Mouse (Mus musculus) hindbrain, embryonic 16.5 days (tissue): ENCODE data around the gene Igsf1. TPM values are rescaled to one million over a fixed set of nuclear protein-coding genes. Genes with fewer than 3 reads are reported as not detected.

Experiments used
- ATAC-seq: fragments of 200-750 bp; cut with Nextera tagmentation; 2 replicates; pipeline ENCODE4 v1.8.0; 2017; ENCODE audit warnings: moderate TSS enrichment, moderate library complexity
- H3K27ac ChIP-seq: fragments of 300-500 bp; sonication (generic); 2 replicates; pipeline ENCODE4 v1.5.1; 2014; ENCODE audit warnings: low read depth, mild to moderate bottlenecking, control low read depth, low read length, moderate library complexity
- H3K27me3 ChIP-seq: fragments of 300-500 bp; sonication (generic); replicated peaks from 2 replicates; pipeline ENCODE4 v1.6.1; 2014; ENCODE audit warnings: low read length; ENCODE audit not compliant: control insufficient read depth, insufficient read depth
- H3K36me3 ChIP-seq: fragments of 300-500 bp; sonication (generic); 2 replicates; pipeline ENCODE4 v1.6.1; 2014; ENCODE audit warnings: mild to moderate bottlenecking, low read length, moderate library complexity, mixed read lengths; ENCODE audit not compliant: control insufficient read depth, insufficient read depth
- H3K4me1 ChIP-seq: fragments of 300-500 bp; sonication (generic); 2 replicates; pipeline ENCODE4 v1.6.1; 2014; ENCODE audit warnings: low read depth, low read length; ENCODE audit not compliant: control insufficient read depth, insufficient read depth
- H3K4me2 ChIP-seq: fragments of 300-500 bp; sonication (generic); 2 replicates; pipeline ENCODE4 v1.6.1; 2014; ENCODE audit warnings: mild to moderate bottlenecking, low read length, control low read depth, moderate library complexity
- H3K4me3 ChIP-seq: fragments of 300-500 bp; sonication (generic); 2 replicates; pipeline ENCODE4 v1.5.1; 2014; ENCODE audit warnings: mild to moderate bottlenecking, low read length, control low read depth, moderate library complexity
- H3K9ac ChIP-seq: fragments of 300-500 bp; sonication (generic); 2 replicates; pipeline ENCODE4 v1.6.1; 2014; ENCODE audit warnings: low read depth, mild to moderate bottlenecking, control low read depth, low read length, moderate library complexity
- H3K9me3 ChIP-seq: fragments of 300-500 bp; sonication (generic); 2 replicates; pipeline ENCODE4 v1.6.1; 2014; ENCODE audit warnings: mild to moderate bottlenecking, low read length, moderate library complexity; ENCODE audit not compliant: control insufficient read depth
- WGBS: fragments of 180-500 bp; shearing (Covaris S2); extraction: QIAGEN DNeasy Blood & Tissue Kit; methylation state at CpG from one replicate; pipeline ENCODE4 v1.1.7; 2014; 5-methylcytosine and 5-hydroxymethylcytosine counted together
- polyA plus RNA-seq: library from polyadenylated mRNA; unstranded; fragments of >200 nt; fragmentation: Nextera tagmentation; extraction: Ambion mirVana; gene quantifications from 2 replicates; pipeline ENCODE4 v1.2.1, GENCODE M21; 2015

Igsf1 gene
- polyA plus RNA-seq = 17.2 and 17.7 TPM in 2 replicates

DNA sequence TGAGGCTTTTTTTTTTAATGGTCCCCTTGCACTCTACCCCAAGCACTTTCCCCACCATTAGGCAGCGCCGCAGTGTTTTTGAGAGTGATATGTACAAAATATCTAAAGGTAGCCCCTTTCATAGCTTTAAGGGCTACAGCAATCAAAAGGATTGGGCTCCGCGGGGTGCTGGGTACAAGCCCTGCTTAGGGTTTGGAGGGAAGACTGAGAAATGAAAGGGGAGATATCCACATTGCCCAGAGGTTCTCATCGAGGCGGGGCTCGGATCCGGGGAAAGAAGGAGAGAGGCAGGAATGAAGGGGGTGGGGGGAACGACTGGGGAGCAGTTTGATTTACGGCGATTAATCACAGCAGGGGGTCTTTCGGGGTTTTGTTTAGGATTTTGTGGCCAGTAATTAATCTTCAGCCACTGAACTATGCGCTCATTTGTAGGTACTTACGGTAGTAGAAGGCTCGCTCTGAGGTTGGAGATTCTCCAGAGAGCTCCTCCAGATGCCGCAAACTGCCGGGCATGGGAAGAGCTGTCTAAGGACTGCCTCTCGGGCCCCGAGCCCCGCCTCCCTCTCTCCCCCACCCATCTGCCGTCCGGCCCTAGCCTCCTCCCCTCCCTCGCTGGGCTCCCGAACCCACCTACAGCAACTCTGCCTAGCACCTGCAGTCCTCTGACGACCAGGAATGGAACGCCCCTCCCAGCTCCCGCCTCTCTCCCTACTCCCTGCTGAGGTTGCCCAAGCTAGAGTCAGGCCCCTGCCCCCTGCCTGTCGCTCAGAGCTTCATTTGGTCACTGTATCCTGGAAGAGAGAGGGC, at the start of gene Igsf1:
Gene Igsf1 (minus strand): TSS at position 537 of the 807 bp plus-strand sequence.
- H3K9ac ChIP-seq = peak within 1 kb of the TSS; percentile 48

GRCm38 (mm10) chrX:49770828-49771227, 26.7 kb downstream of the Igsf1 start:
- H3K27ac ChIP-seq = no peak overlapping the region

More for the DNA sequence above, at the start of gene Igsf1:
- Histone ChIP-seq H3K4me2 (peak within 1 kb of the TSS; percentile 61), H3K4me1 (no peaks in the 10 kb centered on the region), H3K27ac (no peak within 1 kb of the TSS), H3K9me3 (no peaks in the 10 kb centered on the region), H3K4me3 (peak within 1 kb of the TSS; percentile 43), H3K36me3 (no peaks in the 10 kb centered on the region), H3K27me3 (no peaks in the 10 kb centered on the region)
- ATAC-seq = peak; percentile 97
- WGBS = 15% methylated on average over 25 of the region's 28 CpGs

GRCm38 (mm10) chrX:49745192-49745591, 52.4 kb downstream of the Igsf1 start:
- WGBS = 37% methylated on average over 5 of the region's 5 CpGs
- Histone ChIP-seq H3K4me1 (no peaks in the 10 kb centered on the region), H3K9me3 (no peaks in the 10 kb centered on the region), H3K9ac (no peak overlapping the region), H3K27ac (no peak overlapping the region), H3K4me2 (no peak overlapping the region), H3K36me3 (no peaks in the 10 kb centered on the region), H3K27me3 (no peaks in the 10 kb centered on the region), H3K4me3 (no peak overlapping the region)
- no peak for ATAC-seq

More at GRCm38 (mm10) chrX:49770828-49771227, 26.7 kb downstream of the Igsf1 start:
- H3K4me2 ChIP-seq = no peak overlapping the region
- H3K4me3 ChIP-seq = no peak overlapping the region
- H3K9ac ChIP-seq = no peak overlapping the region
- 29% methylated on average over 2 of the region's 2 CpGs for WGBS
- no peaks in the 10 kb centered on the region for H3K9me3 ChIP-seq
- no peak for ATAC-seq
- H3K4me1 ChIP-seq = no peaks in the 10 kb centered on the region
- H3K27me3 ChIP-seq = no peaks in the 10 kb centered on the region
- no peaks in the 10 kb centered on the region for H3K36me3 ChIP-seq

DNA sequence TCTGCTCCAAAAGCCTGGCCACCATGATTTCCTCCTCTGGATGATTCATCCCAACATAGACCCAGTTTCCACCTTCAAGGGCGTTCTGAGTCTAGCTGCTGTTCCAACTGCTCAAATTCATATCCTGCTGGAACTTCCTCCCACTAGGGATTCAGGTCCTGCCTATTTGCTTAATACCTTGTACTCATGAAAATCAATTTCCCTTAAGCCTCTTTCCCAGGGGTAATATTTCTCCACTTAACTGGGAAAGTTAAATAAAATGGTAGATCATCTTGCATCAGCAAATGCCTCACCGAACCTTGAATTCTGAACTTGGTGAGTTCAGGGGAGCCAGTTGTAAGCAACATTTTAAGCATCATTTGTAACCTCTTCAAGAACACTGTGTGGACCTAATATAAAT, 62.6 kb downstream of the Igsf1 start, which contains the start of gene Olfr1321:
Gene Olfr1321 (minus strand): TSS at position 101 of the 400 bp plus-strand sequence.
- WGBS = 80% methylated on average over 2 of the region's 2 CpGs
- Histone ChIP-seq H3K36me3 (no peaks in the 10 kb centered on the region), H3K27ac (no peak within 1 kb of the TSS), H3K9me3 (no peaks in the 10 kb centered on the region), H3K4me1 (no peaks in the 10 kb centered on the region), H3K9ac (no peak within 1 kb of the TSS), H3K27me3 (no peaks in the 10 kb centered on the region), H3K4me3 (no peak within 1 kb of the TSS), H3K4me2 (no peak within 1 kb of the TSS)
- no peak for ATAC-seq

Other genes with a start within 250 kb of the Igsf1 start
- not detected in 2 replicates for gene Olfr1320, start 125.4 kb downstream of the Igsf1 start, polyA plus RNA-seq
- gene Olfr1321, start 62.7 kb downstream of the Igsf1 start, polyA plus RNA-seq = not detected in 2 replicates
- gene Olfr1322, start 93.7 kb upstream of the Igsf1 start, polyA plus RNA-seq = not detected in 2 replicates
- gene Olfr1323, start 221.6 kb upstream of the Igsf1 start, polyA plus RNA-seq = not detected in 2 replicates